Mouse (Mus musculus) kidney, adult 2 months (tissue): ENCODE measurements around the gene Acss3. TPM values are rescaled to one million over a fixed set of nuclear protein-coding genes. Genes with fewer than 3 reads are reported as not detected.
A peak's percentile ranks its signal among the peaks of the same experiment; 100 is the strongest.

Experiments
- DNase-seq: peaks from one replicate; pipeline ENCODE4 v3.0.0; 2021
- H3K27ac ChIP-seq: fragments of 200-500 bp; 2 replicates; pipeline ENCODE4 v1.5.1; 2012; ENCODE audit warnings: low read depth, low read length, control low read depth, inconsistent platforms; ENCODE audit not compliant: insufficient read depth
- H3K27me3 ChIP-seq: fragments of 200-500 bp; replicated peaks from 2 replicates; pipeline ENCODE4 v1.6.1; 2012; ENCODE audit warnings: mild to moderate bottlenecking, moderate library complexity, low read length, inconsistent platforms; ENCODE audit not compliant: control insufficient read depth, insufficient read depth
- H3K36me3 ChIP-seq: fragments of 200-500 bp; 2 replicates; pipeline ENCODE4 v1.6.1; 2012; ENCODE audit warnings: mild to moderate bottlenecking, moderate library complexity, low read length, inconsistent platforms; ENCODE audit not compliant: control insufficient read depth, insufficient read depth
- H3K4me1 ChIP-seq: fragments of 200-500 bp; 2 replicates; pipeline ENCODE4 v1.6.1; 2011; ENCODE audit warnings: low read length; ENCODE audit not compliant: control insufficient read depth, insufficient read depth
- H3K4me3 ChIP-seq: fragments of 200-500 bp; 2 replicates; pipeline ENCODE4 v1.5.1; 2011; ENCODE audit warnings: mild to moderate bottlenecking, low read depth, low read length, control low read depth; ENCODE audit not compliant: insufficient read depth
- CTCF ChIP-seq: fragments of 200-500 bp; conservative IDR thresholded peaks from 2 replicates; pipeline ENCODE4 v1.5.1; 2011; ENCODE audit warnings: low read depth, mild to moderate bottlenecking, control low read depth, low read length, moderate library complexity, mixed read lengths; ENCODE audit not compliant: insufficient read depth, insufficient read length
- POLR2A ChIP-seq: fragments of 200-500 bp; IDR thresholded peaks from one replicate; pipeline ENCODE4 v1.6.1; 2011; ENCODE audit warnings: low read depth, low read length, control low read depth
- WGBS: fragments of 180-500 bp; shearing (Covaris S2); methylation state at CpG from one replicate; pipeline ENCODE4 v1.1.7; 2018; 5-methylcytosine and 5-hydroxymethylcytosine counted together
- polyA plus RNA-seq: library from polyadenylated mRNA; depleted of rRNA; stranded (reverse); fragments of >200 nt; gene quantifications from 2 replicates; pipeline ENCODE4 v1.2.3, GENCODE M21; 2012; rRNA removed

Gene Acss3
- 4.2 and 5.3 TPM in 2 replicates for polyA plus RNA-seq

- no peak for TF ChIP-seq POLR2A
- no peak for TF ChIP-seq CTCF
- Histone ChIP-seq H3K4me3 (peak within 1 kb of the TSS; percentile 67), H3K36me3 (no peaks in the 10 kb centered on the region), H3K27ac (peak within 1 kb of the TSS; percentile 30), H3K27me3 (no peaks in the 10 kb centered on the region), H3K4me1 (no peaks in the 10 kb centered on the region)
- WGBS: 2% methylated on average over 17 of the region's 17 CpGs
- peak; percentile 84 for DNase-seq
Observed at GRCm38 (mm10) chr10:107123529-107124335, at the start of gene Acss3. TSS of gene Acss3 (minus strand) at chr10:107123668.

- Histone ChIP-seq H3K4me1 (no peaks in the 10 kb centered on the region), H3K27ac (no peak overlapping the region), H3K4me3 (no peak overlapping the region), H3K27me3 (no peaks in the 10 kb centered on the region), H3K36me3 (no peaks in the 10 kb centered on the region)
- no peak for TF ChIP-seq CTCF
- no peak for TF ChIP-seq POLR2A
- DNase-seq: no peak
- 77% methylated on average over 3 of the region's 3 CpGs for WGBS
Observed at GRCm38 (mm10) chr10:107172003-107172689, 48.7 kb upstream of the Acss3 start.

- Histone ChIP-seq H3K4me1 (no peaks in the 10 kb centered on the region), H3K36me3 (no peaks in the 10 kb centered on the region), H3K27me3 (no peaks in the 10 kb centered on the region), H3K4me3 (no peak overlapping the region), H3K27ac (no peak overlapping the region)
- TF ChIP-seq POLR2A (no peak), CTCF (no peak)
- DNase-seq: no peak
- 83% methylated on average over 3 of the region's 3 CpGs for WGBS
Observed at GRCm38 (mm10) chr10:107166486-107166885, 43.0 kb upstream of the Acss3 start.

GRCm38 (mm10) chr10:107148759-107149158 is 25.3 kb upstream of the Acss3 start:
- Histone ChIP-seq H3K27me3 (no peaks in the 10 kb centered on the region), H3K4me1 (no peaks in the 10 kb centered on the region), H3K4me3 (no peak overlapping the region), H3K36me3 (no peaks in the 10 kb centered on the region), H3K27ac (no peak overlapping the region)
- 90% methylated on average over 1 of the region's 1 CpGs for WGBS
- no peak for DNase-seq
- no peak for TF ChIP-seq CTCF

GRCm38 (mm10) chr10:107144016-107144415 is 20.5 kb upstream of the Acss3 start:
- Histone ChIP-seq H3K36me3 (no peaks in the 10 kb centered on the region), H3K4me3 (no peak overlapping the region), H3K4me1 (no peaks in the 10 kb centered on the region), H3K27ac (no peak overlapping the region), H3K27me3 (no peaks in the 10 kb centered on the region)
- TF ChIP-seq CTCF: no peak
- TF ChIP-seq POLR2A: no peak
- no peak for DNase-seq
- WGBS: 28% methylated on average over 1 of the region's 1 CpGs

GRCm38 (mm10) chr10:107142910-107143309 is 19.4 kb upstream of the Acss3 start:
- no peaks in the 10 kb centered on the region for H3K4me1 ChIP-seq
- 53% methylated on average over 1 of the region's 1 CpGs for WGBS
- no peaks in the 10 kb centered on the region for H3K27me3 ChIP-seq
- H3K27ac ChIP-seq: no peak overlapping the region
- H3K4me3 ChIP-seq: no peak overlapping the region
- no peaks in the 10 kb centered on the region for H3K36me3 ChIP-seq
- no peak for DNase-seq
- no peak for TF ChIP-seq POLR2A
- no peak for TF ChIP-seq CTCF

- Histone ChIP-seq H3K36me3 (no peaks in the 10 kb centered on the region), H3K4me1 (no peaks in the 10 kb centered on the region), H3K4me3 (peak overlapping the region; percentile 67), H3K27me3 (no peaks in the 10 kb centered on the region), H3K27ac (peak overlapping the region; percentile 30)
- WGBS: 14% methylated on average over 9 of the region's 9 CpGs
- no peak for TF ChIP-seq POLR2A
- TF ChIP-seq CTCF: no peak
- DNase-seq: no peak
Observed at GRCm38 (mm10) chr10:107122744-107123528, 532 bp downstream of the Acss3 start.
